In the genomic region with DNA sequence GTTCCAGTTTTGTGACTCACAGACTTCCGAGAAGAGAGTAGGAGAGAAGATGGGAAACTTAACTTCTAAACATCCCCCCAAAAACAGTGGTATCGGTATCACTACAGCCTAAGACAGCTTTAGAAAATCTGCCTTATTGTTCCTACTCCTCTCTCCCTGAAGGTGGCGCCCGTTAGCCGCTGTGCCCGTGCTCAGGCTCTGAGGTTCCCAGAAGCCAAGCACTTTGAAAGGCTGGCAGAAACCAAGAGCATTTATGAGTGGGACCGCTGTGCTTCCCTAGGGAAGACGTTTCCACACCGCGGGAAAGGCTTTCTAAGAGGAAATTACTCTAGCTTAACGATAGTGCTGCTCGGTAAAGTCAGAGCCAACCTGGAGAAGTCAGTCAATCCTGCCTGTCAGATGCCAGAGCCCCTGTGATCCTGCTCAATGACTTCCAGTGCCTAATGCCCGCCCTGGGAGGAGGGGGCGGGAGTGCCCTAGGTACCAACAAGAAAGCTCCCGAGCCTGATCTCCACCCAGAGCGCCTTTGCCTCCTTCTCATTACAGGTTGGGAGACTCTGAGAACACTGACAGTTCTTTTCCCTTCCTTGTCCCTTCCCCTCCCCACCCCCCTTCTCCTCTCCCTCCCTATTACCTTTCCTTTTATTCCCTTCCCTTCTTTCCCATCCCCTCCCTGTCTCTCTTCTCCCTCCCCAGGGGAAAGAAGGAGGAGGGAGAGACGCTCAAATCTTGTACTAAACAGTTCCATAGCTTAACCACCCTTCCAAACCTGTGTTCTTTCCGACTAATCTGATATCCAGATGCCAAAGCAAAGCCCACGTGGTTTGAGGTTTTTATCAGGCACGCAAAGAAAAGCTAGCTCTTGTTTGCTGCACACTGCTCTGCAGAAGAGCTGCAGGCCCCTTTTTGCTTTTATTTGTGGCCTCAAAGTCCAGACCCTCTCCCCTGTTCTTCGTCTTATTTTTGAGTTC, we compare ENCODE assay signal across 8 mouse cellular contexts.
DNase-seq lines count a peak whose midpoint lies in the region; ATAC-seq and TF ChIP-seq lines count a peak whose summit lies in the region.

No protein-coding gene starts in this region.

- peaks cover 7% of the 10 kb centered on the region; the same call in 1 of the 2 replicates for H3K4me1 ChIP-seq in hindbrain, postnatal 0 days (ENCODE audit: insufficient read depth, low read length)

- peak overlapping the region; percentile 86 for H3K4me2 ChIP-seq in hindbrain, postnatal 0 days (ENCODE audit: low read depth, low read length)

- H3K4me3 ChIP-seq in hindbrain, postnatal 0 days (ENCODE audit: low read length): peak overlapping the region; percentile 37

- peak overlapping the region; percentile 54; the same call in 1 of the 2 replicates for H3K27ac ChIP-seq in hindbrain, postnatal 0 days

- no peaks in the 10 kb centered on the region for H3K36me3 ChIP-seq in hindbrain, postnatal 0 days (ENCODE audit: insufficient read depth, low read length)

- intact Hi-C loops in gastrocnemius, postnatal 14 days (cut with DNase I; ENCODE audit: low total_unique reads): no loop called here

- H3K9ac ChIP-seq in hindbrain, postnatal 0 days (replicated peaks; ENCODE audit: low read length): peak overlapping the region; percentile 46

- peak; percentile 94 for ATAC-seq in hindbrain, postnatal 0 days
- no peak for ATAC-seq in erythroblast, adult 5-6 weeks (replicated peaks; ENCODE audit: low FRiP score, poor library complexity, severe bottlenecking)

- peak; percentile 95 for TF ChIP-seq CTCF in hindbrain, postnatal 0 days (IDR thresholded peaks at IDR 0.05; ENCODE audit: low read depth)

- peak; percentile 59 to 89 for DNase-seq in adrenal gland, adult (ENCODE audit: inconsistent age in 2 of 2, low spot score in 1 of 2)
- DNase-seq in embryo, embryonic 10 days (ENCODE audit: low spot score): peak; percentile 92
- peak; percentile 71 for DNase-seq in gastrocnemius, postnatal 14 days
- peak; percentile 94 for DNase-seq in hindbrain, postnatal 0 days (ENCODE audit: low spot score)
- peak; percentile 56 for DNase-seq in left cerebral cortex, adult 11 months (ENCODE audit: low spot score)
- DNase-seq in lung, postnatal 36 days: peak; percentile 77
- DNase-seq in right cerebral cortex, postnatal 14 days: peak; percentile 83

- no peaks in the 10 kb centered on the region for H3K9me3 ChIP-seq in hindbrain, postnatal 0 days (ENCODE audit: low read length)

- no peaks in the 10 kb centered on the region for H3K27me3 ChIP-seq in hindbrain, postnatal 0 days (ENCODE audit: insufficient read depth, low read length)

- WGBS in hindbrain, postnatal 0 days: 2% methylated on average over 21 of the region's 21 CpGs
